Mouse (Mus musculus): ENCODE data around the gene Ppp2r1b.

Gene Ppp2r1b

GRCm38 (mm10) chr9:50836097-50836496 is 9.0 kb upstream of the Ppp2r1b start:
- DNase-seq (ENCODE audit: low spot score), result no peak

GRCm38 (mm10) chr9:50841079-50841789 is 3.9 kb upstream of the Ppp2r1b start:
- DNase-seq (ENCODE audit: low spot score), result no peak

- DNase-seq (ENCODE audit: low spot score), result peak; percentile 50
These were observed 446 bp downstream of the Ppp2r1b start for GRCm38 (mm10) chr9:50845547-50845946.

- no peak for DNase-seq (ENCODE audit: low spot score)
These were observed 2.0 kb downstream of the Ppp2r1b start for GRCm38 (mm10) chr9:50847133-50847532.

GRCm38 (mm10) chr9:50847606-50848368 is 2.7 kb downstream of the Ppp2r1b start:
- no peak for DNase-seq (ENCODE audit: low spot score)

GRCm38 (mm10) chr9:50848821-50849220 is 3.7 kb downstream of the Ppp2r1b start:
- DNase-seq (ENCODE audit: low spot score), result no peak

- peak; percentile 89 for DNase-seq (ENCODE audit: low spot score)
These were observed 4.1 kb downstream of the Ppp2r1b start for GRCm38 (mm10) chr9:50849249-50849648.

- no peak for DNase-seq (ENCODE audit: low spot score)
These were observed 4.7 kb downstream of the Ppp2r1b start for GRCm38 (mm10) chr9:50849755-50850154.

GRCm38 (mm10) chr9:50850271-50850670 is 5.2 kb downstream of the Ppp2r1b start:
- no peak for DNase-seq (ENCODE audit: low spot score)

GRCm38 (mm10) chr9:50850713-50851112 is 5.6 kb downstream of the Ppp2r1b start:
- DNase-seq (ENCODE audit: low spot score), result no peak

GRCm38 (mm10) chr9:50852634-50853349 is 7.7 kb downstream of the Ppp2r1b start:
- peak; percentile 59 for DNase-seq (ENCODE audit: low spot score)

GRCm38 (mm10) chr9:50854376-50854775 is 9.3 kb downstream of the Ppp2r1b start:
- no peak for DNase-seq (ENCODE audit: low spot score)

- DNase-seq (ENCODE audit: low spot score), result no peak
These were observed 10.1 kb downstream of the Ppp2r1b start for GRCm38 (mm10) chr9:50855133-50855766.

- DNase-seq (ENCODE audit: low spot score), result no peak
These were observed 10.7 kb downstream of the Ppp2r1b start for GRCm38 (mm10) chr9:50855780-50856179.

GRCm38 (mm10) chr9:50856341-50857081 is 11.4 kb downstream of the Ppp2r1b start:
- DNase-seq (ENCODE audit: low spot score), result peak; percentile 86

- peak; percentile 30 for DNase-seq (ENCODE audit: low spot score)
These were observed 12.1 kb downstream of the Ppp2r1b start for GRCm38 (mm10) chr9:50857082-50857641.

GRCm38 (mm10) chr9:50858681-50859080 is 13.6 kb downstream of the Ppp2r1b start:
- no peak for DNase-seq (ENCODE audit: low spot score)

- no peak for DNase-seq (ENCODE audit: low spot score)
These were observed 16.2 kb downstream of the Ppp2r1b start for GRCm38 (mm10) chr9:50861119-50861839.

GRCm38 (mm10) chr9:50863824-50864223 is 18.7 kb downstream of the Ppp2r1b start:
- DNase-seq (ENCODE audit: low spot score), result no peak

- DNase-seq (ENCODE audit: low spot score), result no peak
These were observed 19.8 kb downstream of the Ppp2r1b start for GRCm38 (mm10) chr9:50864877-50865276.

GRCm38 (mm10) chr9:50865803-50866202 is 20.7 kb downstream of the Ppp2r1b start:
- no peak for DNase-seq (ENCODE audit: low spot score)

Measured in MN1 (cell line).